Mouse (Mus musculus) liver, adult (tissue): ENCODE results near the gene Rap1gap2.

ENCODE experiments used
- GATA4 ChIP-seq: IDR thresholded peaks from 2 replicates; pipeline ENCODE4 v1.6.1; 2014; ENCODE audit warnings: mild to moderate bottlenecking, low read length; ENCODE audit not compliant: insufficient replicate concordance

Gene Rap1gap2

DNA sequence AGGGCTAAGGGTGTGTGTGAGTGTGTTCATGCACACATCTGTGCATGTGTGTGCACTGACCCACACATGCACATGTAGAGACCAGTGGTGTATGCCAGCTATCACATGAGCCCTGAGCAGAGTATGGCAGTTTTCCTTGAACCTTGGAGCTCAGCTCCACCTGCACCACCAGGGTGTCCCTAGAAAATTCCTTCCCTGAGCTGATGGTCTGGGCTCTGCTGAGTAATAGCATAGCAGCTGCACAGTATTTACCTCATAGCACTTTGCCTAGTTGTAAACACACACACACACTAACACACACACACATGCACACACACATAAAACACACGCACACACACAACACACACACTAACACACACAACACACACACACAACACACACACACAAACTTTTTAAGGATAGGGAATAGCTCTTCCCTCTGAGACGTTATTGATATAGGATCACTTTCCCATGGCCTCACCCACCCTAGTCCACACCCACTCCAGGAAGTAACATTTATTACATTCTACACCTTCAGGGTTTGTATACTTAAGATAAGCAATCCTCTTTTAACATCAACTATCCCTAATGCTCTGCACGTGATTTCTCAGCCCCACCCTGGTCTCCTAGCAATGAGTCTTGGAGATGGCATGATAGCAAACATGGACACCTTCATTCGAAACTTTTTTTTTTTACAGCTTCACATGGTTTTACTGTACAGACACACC lies 13.3 kb downstream of the Rap1gap2 start:
- no peak for TF ChIP-seq GATA4

DNA sequence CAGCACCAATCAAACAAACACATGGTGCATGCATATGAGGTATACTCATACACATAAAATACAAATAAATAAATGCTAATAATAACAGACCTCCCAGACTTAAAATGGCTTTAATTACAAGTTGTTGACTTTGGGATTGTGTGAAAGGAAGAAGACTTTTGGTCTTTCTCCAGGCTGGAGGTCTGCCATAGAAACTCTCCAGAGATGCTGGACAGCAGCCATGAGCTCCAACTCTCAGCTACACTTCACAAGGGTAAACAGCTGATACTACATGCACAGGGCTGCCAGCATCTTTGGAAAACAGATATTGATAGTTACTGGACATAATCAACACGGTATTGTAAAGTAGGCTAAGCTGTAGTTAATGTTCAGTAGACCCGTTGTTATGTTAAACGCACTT lies 18.5 kb downstream of the Rap1gap2 start:
- no peak for TF ChIP-seq GATA4

DNA sequence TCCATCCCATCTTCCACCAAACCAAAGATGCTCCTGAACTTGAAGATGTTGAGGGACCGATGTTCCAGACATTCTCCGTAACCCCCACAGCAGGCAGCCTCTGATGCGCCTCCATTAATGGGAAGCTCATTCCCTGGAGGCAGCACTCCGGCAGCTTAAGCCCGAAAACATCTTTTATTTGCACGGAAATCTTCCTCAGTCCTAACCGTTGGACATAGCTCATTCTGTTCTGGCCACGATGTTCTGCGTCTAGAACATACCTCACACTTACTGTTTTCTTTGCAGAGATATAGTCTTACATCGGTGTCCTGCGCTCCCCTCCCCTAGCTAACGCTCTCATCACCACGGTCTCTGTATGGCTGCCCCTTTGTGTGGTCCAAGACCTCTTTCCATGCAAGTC lies 20.0 kb downstream of the Rap1gap2 start:
- no peak for TF ChIP-seq GATA4

DNA sequence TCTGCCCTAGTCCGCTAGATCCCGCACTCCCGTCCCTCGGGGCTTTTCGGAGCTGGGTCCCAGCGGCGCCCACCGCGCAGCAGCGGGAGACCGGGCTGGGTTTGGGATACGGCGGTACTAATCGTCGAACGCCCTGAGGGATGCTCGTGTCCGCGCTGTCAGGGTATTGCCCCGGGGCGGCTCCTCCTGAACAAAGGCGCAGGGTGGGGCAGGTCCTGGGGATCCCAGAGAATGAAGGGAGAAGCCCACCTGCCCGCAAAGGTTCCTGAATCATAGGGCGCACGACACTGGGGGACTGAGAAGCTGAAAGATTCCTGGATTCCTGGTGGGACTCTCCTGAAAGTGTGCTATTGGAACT lies 20.5 kb downstream of the Rap1gap2 start:
- TF ChIP-seq GATA4: no peak

DNA sequence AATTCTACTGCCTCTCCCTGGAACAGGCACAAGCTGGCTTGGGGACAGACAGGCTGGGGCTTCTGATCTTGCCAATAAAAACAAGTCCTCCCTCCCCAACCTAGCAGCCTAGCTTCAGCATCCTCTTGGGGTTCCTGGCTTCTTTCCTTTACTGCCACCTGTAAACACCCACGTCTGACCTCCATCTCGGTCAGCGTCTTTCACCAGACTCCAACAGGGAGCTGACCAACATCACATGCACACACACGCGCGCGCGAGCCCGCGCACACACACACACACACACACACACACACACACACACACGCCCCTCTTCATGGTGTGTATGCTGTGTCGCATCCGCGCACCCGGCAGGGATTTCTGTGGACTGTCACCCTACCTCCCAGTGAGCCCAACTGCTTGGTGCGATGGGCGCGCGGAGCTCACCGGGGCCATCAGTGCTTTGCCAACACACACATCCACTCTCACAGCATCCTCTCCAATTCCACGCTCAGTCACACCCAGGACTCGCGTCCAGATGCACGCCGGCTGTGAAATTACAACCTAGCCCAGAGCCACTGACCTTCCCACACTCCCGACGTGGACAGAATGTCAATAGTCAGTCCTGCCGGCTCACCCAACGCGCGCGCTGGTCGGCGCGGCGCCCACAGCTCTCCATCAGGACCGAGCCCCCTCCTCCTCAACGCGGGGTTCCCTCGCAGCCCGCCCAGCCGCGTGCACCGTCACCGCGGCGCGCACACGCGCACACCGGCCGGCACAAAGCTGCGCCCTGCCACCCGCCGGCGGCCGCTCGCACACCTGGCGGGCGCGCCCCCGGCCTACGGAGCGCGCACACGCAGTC lies 21.1 kb downstream of the Rap1gap2 start:
- TF ChIP-seq GATA4: no peak

DNA sequence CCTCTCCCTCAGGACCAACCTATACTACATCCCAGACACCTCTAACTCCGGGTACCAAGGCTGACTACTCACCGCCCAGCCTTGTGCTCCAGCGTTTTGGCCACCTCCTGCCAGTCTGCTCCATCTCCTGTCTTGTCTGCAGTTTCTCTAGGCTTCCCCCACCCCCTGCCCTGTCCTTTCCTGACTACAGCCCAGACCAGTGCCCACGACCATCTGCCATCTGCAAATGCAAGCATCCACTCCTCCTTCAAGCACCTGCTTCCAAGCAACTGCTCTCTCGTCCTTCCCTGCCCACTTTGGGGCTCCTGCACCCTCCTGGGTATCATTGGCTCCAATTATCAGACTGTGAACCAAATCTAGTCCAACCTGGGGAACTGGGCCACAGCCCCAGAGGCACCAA lies 24.3 kb downstream of the Rap1gap2 start:
- no peak for TF ChIP-seq GATA4

DNA sequence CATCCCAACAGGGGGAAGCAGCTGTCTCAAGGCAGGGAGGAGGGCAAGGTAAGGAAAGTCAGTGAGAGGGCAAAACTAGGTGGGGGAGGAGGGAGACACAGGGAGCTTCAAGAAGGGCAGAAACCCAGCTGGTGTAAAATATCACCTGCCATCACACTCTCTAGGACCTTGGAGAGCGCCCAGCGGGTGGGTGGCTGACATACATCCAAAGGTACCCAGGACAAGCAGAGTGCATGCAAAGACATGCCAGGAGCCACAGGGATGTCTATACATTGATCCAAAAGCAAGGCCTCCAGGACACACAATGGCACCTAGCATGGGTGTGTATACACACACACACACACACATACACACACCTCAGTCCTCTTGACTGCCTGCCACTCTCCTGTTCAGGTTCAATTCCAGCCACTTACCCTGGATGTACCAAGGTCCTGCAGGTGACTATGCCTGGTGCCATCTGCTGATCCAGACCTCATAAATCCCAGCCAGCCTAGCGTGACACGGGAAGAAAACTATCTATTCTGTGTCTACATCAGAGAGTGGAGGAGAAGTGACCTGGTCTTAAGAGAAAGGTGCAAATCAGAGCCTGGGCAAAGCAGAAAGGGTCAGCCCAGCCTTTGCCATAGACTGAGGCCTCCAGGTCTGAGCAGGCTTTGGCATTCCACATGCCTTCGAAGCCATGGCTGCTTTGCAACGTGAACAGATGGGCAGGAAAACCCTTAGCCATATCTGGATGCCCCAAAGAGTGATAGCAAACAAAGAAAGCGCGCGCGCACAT lies 25.6 kb downstream of the Rap1gap2 start:
- no peak for TF ChIP-seq GATA4

DNA sequence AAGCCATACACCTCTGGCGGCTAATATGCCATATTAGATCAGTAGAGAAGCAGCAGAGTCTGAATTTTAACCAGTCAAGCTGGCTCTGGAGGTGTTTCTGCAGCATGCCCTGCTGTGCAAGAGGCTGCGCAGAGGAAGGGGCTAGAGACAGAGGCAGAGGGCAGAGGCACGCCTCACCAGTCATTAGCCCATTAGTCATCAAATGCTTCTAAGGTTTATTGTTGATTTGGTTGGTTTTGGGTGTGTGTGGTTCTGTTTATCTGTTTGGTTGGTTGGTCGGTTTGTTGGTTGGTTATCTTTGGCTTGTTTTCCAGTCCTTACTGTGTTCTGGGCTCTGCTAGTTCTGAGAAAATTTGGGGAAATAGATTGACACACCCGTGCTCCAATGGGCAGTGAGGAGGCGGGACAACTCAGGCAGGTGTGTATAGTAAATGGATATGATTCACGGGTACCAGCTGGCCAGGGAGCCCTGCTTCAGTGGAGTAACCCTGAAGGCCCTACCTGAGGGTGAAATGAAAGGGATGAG lies 26.8 kb downstream of the Rap1gap2 start:
- TF ChIP-seq GATA4: no peak

DNA sequence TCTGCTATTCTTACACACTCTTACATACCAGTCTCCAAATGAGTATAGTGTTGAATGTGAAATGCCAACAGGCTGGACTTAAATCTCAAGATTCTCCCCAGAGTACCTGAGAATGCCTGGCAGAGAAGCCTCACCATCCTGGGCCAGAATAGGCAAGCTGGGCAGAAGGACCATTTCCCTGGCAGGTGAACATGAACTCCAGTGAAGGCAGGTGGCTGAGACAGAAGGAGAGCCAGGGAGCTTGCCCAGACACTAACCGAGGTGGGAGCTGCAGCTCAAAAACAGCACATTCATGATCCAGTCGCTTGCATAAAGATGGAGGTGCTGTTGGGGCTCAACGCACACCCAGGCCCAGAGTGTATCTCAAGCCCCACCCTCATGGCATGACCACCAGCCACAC lies 28.3 kb downstream of the Rap1gap2 start:
- no peak for TF ChIP-seq GATA4

DNA sequence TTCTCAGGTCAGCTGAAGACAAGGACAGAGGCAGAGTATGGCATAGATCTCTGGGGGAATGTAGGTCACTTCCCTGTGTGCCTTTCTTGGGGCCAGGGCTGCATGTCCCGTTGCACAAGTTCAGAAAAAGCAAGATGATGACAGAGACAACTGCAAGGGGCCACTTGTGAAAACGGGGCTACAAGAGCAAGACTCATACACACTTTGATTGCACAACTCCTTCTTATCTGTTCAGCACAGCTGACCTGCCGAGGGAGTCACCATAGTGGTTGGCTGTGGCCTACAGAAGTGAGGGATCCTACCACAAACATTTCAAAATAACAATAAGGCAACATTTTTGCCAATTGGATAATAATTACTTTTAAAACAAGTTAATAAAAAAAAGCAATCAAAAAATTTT lies 33.6 kb downstream of the Rap1gap2 start:
- TF ChIP-seq GATA4: no peak

DNA sequence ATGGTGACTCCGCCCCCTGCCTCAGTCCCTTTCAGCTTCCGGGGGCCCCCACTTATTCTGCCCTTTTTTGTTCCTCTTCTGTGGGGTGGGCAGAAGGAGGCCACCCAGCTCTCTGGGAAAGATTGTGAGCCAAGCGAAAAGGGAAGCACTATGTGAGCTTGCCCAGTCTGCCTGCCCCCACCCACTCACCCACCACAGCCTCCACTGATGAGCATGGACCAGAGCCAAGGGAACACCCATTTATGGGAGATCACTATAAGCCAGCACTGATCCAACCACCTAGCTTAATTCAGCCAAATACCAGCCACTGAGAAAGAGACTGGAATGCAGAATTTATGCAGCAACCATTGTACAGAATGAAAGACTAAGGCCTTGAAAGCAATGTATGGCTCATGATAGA lies 34.8 kb downstream of the Rap1gap2 start:
- no peak for TF ChIP-seq GATA4

DNA sequence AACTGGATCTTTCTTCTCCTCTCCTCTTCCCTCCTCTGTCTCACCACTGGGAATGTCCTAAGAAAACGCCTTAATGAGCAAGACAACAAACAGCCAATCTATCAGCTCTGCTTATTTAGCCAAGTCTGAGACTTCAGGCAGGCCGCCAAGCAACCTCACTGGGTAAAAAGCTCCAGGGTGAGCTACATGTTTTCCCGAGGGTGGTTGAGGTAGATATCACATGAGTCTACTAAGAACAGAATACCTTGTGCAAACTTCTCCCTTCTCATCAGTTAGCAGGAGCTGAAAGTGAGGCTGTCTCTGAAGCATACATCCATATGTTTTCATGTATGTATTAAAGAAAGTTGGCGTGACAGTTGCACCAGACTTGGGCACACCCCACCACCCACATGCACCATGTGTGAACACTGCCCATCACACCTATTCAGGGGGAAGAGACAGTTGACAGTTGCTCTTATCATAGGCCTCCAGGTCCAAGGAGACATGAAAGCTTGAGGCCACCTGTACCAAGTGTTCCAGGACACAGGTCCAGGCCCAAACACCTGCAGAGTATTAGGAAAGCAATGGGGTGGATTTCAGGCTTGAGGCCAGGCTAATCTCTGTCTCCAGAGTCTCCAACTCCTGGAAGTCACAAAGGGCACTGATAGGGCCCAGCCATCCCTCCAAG lies 35.8 kb downstream of the Rap1gap2 start:
- no peak for TF ChIP-seq GATA4

DNA sequence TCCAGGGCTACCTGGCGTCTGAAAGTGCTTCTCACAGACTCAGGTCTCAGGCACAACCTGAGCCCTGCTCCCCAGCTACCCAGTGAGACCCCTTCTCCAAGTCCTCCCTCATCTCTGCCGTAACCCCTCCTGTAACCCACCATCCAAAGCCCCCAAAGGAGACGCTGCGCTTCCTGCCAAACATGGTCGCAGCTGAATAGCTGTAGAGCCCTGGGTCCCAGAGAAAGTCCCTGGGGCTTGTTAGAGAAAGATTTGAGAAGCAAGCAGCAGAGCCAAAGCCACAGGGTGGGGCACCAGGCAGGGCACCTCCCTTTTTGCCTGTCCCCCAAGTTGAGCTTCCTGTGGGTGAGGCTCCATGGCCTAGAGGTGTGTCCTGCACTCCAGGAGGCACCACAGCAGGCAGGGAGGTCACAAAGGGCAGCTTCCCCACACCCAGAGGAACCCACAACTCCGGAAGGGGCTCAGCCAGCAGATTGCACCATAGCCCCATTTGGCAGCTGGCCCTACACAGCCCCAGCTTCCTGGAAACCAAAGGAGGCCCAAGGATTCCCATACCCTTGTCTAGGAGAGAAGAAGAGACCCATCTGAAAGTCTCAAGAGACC lies 38.2 kb downstream of the Rap1gap2 start:
- TF ChIP-seq GATA4: no peak

DNA sequence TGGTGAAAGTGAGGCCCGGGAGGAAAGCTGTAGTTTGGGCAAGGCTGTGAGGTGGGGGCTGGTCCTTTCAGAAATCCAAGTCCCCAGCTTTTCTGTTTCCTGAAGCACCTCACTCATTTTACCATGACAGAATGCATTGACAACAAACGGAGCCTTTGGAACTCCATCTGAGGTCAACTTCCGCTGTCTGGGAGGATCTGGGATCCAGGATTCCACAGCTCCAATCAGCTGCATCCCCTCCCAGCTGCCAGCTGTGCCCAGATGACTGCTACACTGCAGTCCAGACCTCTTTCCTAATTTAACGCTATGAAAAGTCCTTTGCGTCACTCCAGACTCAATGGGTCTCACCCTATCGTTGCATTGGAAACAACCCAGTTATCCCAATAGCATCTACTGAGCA lies 41.0 kb downstream of the Rap1gap2 start:
- TF ChIP-seq GATA4: no peak

DNA sequence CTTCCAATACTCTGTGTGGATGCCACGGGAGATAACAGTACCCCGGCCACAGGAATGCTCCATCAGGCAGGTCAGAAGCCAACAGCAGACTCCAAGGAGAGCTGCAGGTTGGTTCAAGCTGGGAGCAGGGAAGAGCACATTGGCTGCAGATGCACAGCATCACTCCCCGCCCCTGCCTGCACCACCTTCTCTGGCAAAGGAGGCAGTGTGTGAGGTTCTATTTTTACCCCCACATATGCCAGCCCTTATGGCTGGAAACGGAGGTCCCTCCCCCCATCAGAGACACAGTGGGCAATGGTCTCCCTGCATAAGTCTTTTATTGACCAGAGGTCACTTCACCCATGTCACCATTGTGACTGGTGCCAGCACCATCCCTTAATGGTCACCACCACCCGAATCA lies 42.3 kb downstream of the Rap1gap2 start:
- no peak for TF ChIP-seq GATA4
